Mouse (Mus musculus) stomach, postnatal 0 days (tissue): ENCODE data around the gene Eftud2.

Experiments
- CTCF ChIP-seq: IDR thresholded peaks from 2 replicates; pipeline ENCODE4 v1.5.1; 2016; ENCODE audit warnings: antibody characterized with exemption, low read depth, mild to moderate bottlenecking, moderate library complexity
- EP300 ChIP-seq: optimal IDR thresholded peaks from 2 replicates; pipeline ENCODE3; 2016; ENCODE audit warnings: antibody characterized with exemption

GRCm38 (mm10) chr11:102918077-102918476 lies 37.3 kb upstream of the Eftud2 start:
- TF ChIP-seq EP300 (no peak), CTCF (0 out of 2 replicates have a peak, but pooled peaks have one; percentile 11)
